Mouse (Mus musculus) forebrain, embryonic 14.5 days (tissue): ENCODE measurements around the gene Olfr763. TPM values are rescaled to one million over a fixed set of nuclear protein-coding genes. Genes with fewer than 3 reads are reported as not detected.
"Not testable (repeated sequence)": the region's sequence is repeated elsewhere in the genome, so short reads cannot be mapped to it uniquely, and the experiment has no call there.

ENCODE experiments used
- ATAC-seq: fragments of 200-750 bp; cut with Nextera tagmentation; 2 replicates; pipeline ENCODE4 v1.8.0; 2017; ENCODE audit warnings: mild to moderate bottlenecking, moderate library complexity
- DNase-seq: peaks from one replicate; pipeline ENCODE4 v3.0.0-alpha.2; 2015; ENCODE audit warnings: low spot score
- H3K27ac ChIP-seq: fragments of 300-500 bp; sonication (generic); 2 replicates; pipeline ENCODE4 v1.5.1; 2014; ENCODE audit warnings: low read depth, mild to moderate bottlenecking, control low read depth, low read length, moderate library complexity
- H3K27me3 ChIP-seq: fragments of 300-500 bp; sonication (generic); replicated peaks from 2 replicates; pipeline ENCODE4 v1.6.1; 2014; ENCODE audit warnings: low read length, control low read depth, mixed read lengths; ENCODE audit not compliant: control insufficient read depth, insufficient read depth
- H3K36me3 ChIP-seq: fragments of 300-500 bp; sonication (generic); 2 replicates; pipeline ENCODE4 v1.6.1; 2014; ENCODE audit warnings: low read length, control low read depth; ENCODE audit not compliant: control insufficient read depth, insufficient read depth
- H3K4me1 ChIP-seq: fragments of 300-500 bp; sonication (generic); 2 replicates; pipeline ENCODE4 v1.6.1; 2014; ENCODE audit warnings: antibody characterized with exemption, low read length, control low read depth; ENCODE audit not compliant: control insufficient read depth, insufficient read depth
- H3K4me2 ChIP-seq: fragments of 300-500 bp; sonication (generic); 2 replicates; pipeline ENCODE4 v1.6.1; 2014; ENCODE audit warnings: mild to moderate bottlenecking, control low read depth, low read length
- H3K4me3 ChIP-seq: fragments of 300-500 bp; sonication (generic); 2 replicates; pipeline ENCODE4 v1.5.1; 2014; ENCODE audit warnings: low read depth, low read length, control low read depth
- H3K9ac ChIP-seq: fragments of 300-500 bp; sonication (generic); 2 replicates; pipeline ENCODE4 v1.6.1; 2014; ENCODE audit warnings: mild to moderate bottlenecking, low read length, control low read depth, moderate library complexity
- H3K9me3 ChIP-seq: fragments of 300-500 bp; sonication (generic); replicated peaks from 2 replicates; pipeline ENCODE4 v1.6.1; 2016; ENCODE audit warnings: low read length, control low read depth, mixed read lengths; ENCODE audit not compliant: control insufficient read depth
- WGBS: fragments of 180-500 bp; shearing (Covaris S2); extraction: QIAGEN DNeasy Blood & Tissue Kit; methylation state at CpG from one replicate; pipeline ENCODE4 v1.1.7; 2014; 5-methylcytosine and 5-hydroxymethylcytosine counted together
- polyA plus RNA-seq: library from polyadenylated mRNA; unstranded; fragments of >200 nt; fragmentation: Nextera tagmentation; extraction: Ambion mirVana; gene quantifications from 2 replicates; pipeline ENCODE4 v1.2.1, GENCODE M21; 2014

Gene Olfr763
- polyA plus RNA-seq, 1 experiment from 2014 or later = not detected

DNA sequence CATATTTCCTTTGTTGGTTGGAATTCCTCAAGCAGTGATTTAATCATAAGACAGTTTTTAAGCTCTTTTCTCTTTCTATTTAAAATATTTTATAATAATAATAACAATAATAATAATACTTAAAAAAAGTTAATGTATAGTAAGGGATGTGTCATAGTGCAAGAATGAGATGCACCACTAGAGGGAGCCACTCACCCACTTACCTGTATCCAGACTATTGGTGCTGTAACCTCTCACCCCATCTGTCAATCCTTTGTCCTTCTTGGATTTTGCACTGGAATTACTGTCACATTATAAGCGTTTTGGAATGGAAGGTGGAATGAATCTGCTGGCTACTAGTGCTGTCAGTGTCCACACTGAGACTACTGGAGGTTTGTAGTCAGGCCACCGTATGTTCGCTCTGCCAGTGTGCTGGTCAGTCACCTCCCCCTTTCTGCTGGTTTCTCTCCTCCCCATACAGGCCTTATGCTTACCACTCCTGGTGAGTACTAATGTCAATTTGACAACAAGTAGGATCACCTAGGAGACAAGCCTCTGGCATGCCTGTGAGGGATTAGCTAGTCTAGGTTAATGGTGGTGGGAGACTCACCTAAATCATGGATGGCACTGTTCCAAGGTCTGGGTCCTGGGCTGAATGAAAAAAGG, 15.5 kb downstream of the Olfr763 start:
- 57% methylated on average over 3 of the region's 3 CpGs for WGBS
- Histone ChIP-seq H3K4me2 (no peak overlapping the region), H3K4me1 (no peaks in the 10 kb centered on the region), H3K27me3 (no peaks in the 10 kb centered on the region), H3K4me3 (no peak overlapping the region), H3K9ac (no peak overlapping the region), H3K27ac (no peak overlapping the region), H3K9me3 (no peaks in the 10 kb centered on the region), H3K36me3 (no peaks in the 10 kb centered on the region)
- ATAC-seq (peak; percentile 80), DNase-seq (peak; percentile 66)

DNA sequence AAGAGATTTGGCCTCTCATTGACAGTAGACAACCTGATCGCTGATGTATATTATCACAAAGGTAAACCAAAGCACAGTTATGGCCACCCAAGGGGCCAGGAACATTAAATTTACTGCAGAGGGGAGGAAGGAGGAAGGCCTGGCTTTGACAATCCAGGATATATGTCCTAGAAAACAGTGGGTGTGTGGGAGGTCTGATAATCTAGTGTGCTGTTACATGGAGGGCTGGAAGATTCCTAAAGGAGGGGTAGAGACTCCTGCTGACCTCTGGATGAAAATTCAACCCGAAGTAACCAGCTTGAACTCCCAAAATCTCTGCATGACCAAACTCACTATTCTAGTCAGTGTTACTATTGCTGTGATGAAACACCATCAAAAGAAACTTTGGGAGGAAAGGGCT, 17.8 kb downstream of the Olfr763 start:
- Histone ChIP-seq H3K4me1 (no peaks in the 10 kb centered on the region), H3K27me3 (no peaks in the 10 kb centered on the region), H3K9ac (no peak overlapping the region), H3K4me2 (no peak overlapping the region), H3K9me3 (no peaks in the 10 kb centered on the region), H3K36me3 (no peaks in the 10 kb centered on the region), H3K27ac (no peak overlapping the region), H3K4me3 (no peak overlapping the region)
- ATAC-seq = no peak
- no peak for DNase-seq
- WGBS = 86% methylated on average over 2 of the region's 2 CpGs

DNA sequence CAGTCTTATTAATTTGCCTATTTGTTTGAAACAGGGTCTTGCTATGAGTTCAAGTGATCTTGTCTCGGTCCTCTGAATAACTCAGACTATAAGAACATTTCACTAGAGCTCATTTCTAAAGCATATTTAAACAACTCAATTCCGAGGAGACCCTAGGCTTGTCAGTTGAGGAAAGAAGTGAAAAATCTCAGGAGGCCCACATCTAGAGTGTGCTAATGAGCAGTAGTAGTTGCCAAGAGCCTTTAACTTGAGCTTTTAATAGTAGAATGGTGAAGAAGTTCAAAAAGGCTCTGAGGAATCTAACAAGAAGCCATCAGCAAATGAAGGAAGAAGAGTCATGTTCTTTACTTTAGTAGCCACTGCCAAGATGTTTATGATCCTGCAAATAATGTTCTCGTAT, 29.2 kb downstream of the Olfr763 start, which contains the start of gene Olfr764-ps1:
Olfr764-ps1 (minus strand) TSS at position 101 of the 400 bp plus-strand sequence.
- H3K4me2 ChIP-seq = no peak within 1 kb of the TSS
- no peaks in the 10 kb centered on the region for H3K4me1 ChIP-seq
- no peaks in the 10 kb centered on the region for H3K27me3 ChIP-seq
- no peak within 1 kb of the TSS for H3K4me3 ChIP-seq
- no peak within 1 kb of the TSS for H3K27ac ChIP-seq
- 79% methylated on average over 3 of the region's 3 CpGs for WGBS
- H3K36me3 ChIP-seq = no peaks in the 10 kb centered on the region
- no peaks in the 10 kb centered on the region for H3K9me3 ChIP-seq
- no peak for DNase-seq
- ATAC-seq = no peak
- H3K9ac ChIP-seq = no peak within 1 kb of the TSS

- H3K27ac ChIP-seq, H3K27me3 ChIP-seq, H3K36me3 ChIP-seq, H3K9me3 ChIP-seq, H3K4me2 ChIP-seq, ATAC-seq, H3K4me3 ChIP-seq, H3K4me1 ChIP-seq, DNase-seq, H3K9ac ChIP-seq: not testable (repeated sequence)
Measured at GRCm38 (mm10) chr10:129049898-129050297, 39.3 kb downstream of the Olfr763 start, which contains the start of gene Olfr765. Gene Olfr765, minus strand, starts transcription at chr10:129049998.

Other genes starting within 250 kb of the Olfr763 start
- 0.37 and 0.62 TPM in 2 replicates for gene Mmp19, start 219.9 kb upstream of the Olfr763 start, polyA plus RNA-seq
- gene Dnajc14, start 206.7 kb upstream of the Olfr763 start, polyA plus RNA-seq = 40.6 and 47.6 TPM in 2 replicates
- gene Tmem198b, start 206.4 kb upstream of the Olfr763 start, polyA plus RNA-seq = 7.3 and 8.2 TPM in 2 replicates
- 218 and 228 TPM in 2 replicates for gene Sarnp, start 193.5 kb upstream of the Olfr763 start, polyA plus RNA-seq
- 30.9 and 44.3 TPM in 2 replicates for gene Ormdl2, start 189.1 kb upstream of the Olfr763 start, polyA plus RNA-seq
- gene Gdf11, start 119.1 kb upstream of the Olfr763 start, polyA plus RNA-seq = 6.0 and 6.3 TPM in 2 replicates
- gene Cd63, start 109.8 kb upstream of the Olfr763 start, polyA plus RNA-seq = 122 and 126 TPM in 2 replicates
- 8.8 and 9.9 TPM in 2 replicates for gene Rdh5, start 87.9 kb upstream of the Olfr763 start, polyA plus RNA-seq
- gene Bloc1s1, start 86.8 kb upstream of the Olfr763 start, polyA plus RNA-seq = 244 and 295 TPM in 2 replicates
- 1.3 and 1.8 TPM in 2 replicates for gene Itga7, start 77.0 kb upstream of the Olfr763 start, polyA plus RNA-seq
- gene Mettl7b, start 49.8 kb upstream of the Olfr763 start, polyA plus RNA-seq = not detected in 2 replicates
- gene Olfr9, start 21.4 kb upstream of the Olfr763 start, polyA plus RNA-seq = not detected in 2 replicates
- gene Olfr764-ps1, start 29.1 kb downstream of the Olfr763 start, polyA plus RNA-seq = not detected in 2 replicates
- not detected in 2 replicates for gene Olfr765, start 39.2 kb downstream of the Olfr763 start, polyA plus RNA-seq
- not detected in 2 replicates for gene Olfr766-ps1, start 58.2 kb downstream of the Olfr763 start, polyA plus RNA-seq
- not detected in 2 replicates for gene Olfr767, start 72.1 kb downstream of the Olfr763 start, polyA plus RNA-seq
- not detected in 2 replicates for gene Olfr768, start 88.6 kb downstream of the Olfr763 start, polyA plus RNA-seq
- not detected in 2 replicates for gene Olfr769, start 107.1 kb downstream of the Olfr763 start, polyA plus RNA-seq
- gene Olfr770, start 128.2 kb downstream of the Olfr763 start, polyA plus RNA-seq = not detected in 2 replicates
- not detected in 2 replicates for gene Olfr771, start 154.0 kb downstream of the Olfr763 start, polyA plus RNA-seq
- not detected in 2 replicates for gene Olfr772, start 167.1 kb downstream of the Olfr763 start, polyA plus RNA-seq
- gene Olfr773, start 176.6 kb downstream of the Olfr763 start, polyA plus RNA-seq = not detected in 2 replicates
- not detected in 2 replicates for gene Olfr774, start 225.4 kb downstream of the Olfr763 start, polyA plus RNA-seq
- not detected in 2 replicates for gene Olfr775, start 237.6 kb downstream of the Olfr763 start, polyA plus RNA-seq
- not detected in 2 replicates for gene Olfr776, start 248.3 kb downstream of the Olfr763 start, polyA plus RNA-seq